Mouse (Mus musculus) kidney, adult 2 months (tissue): ENCODE measurements around the gene Dll1. TPM values are rescaled to one million over a fixed set of nuclear protein-coding genes. Genes with fewer than 3 reads are reported as not detected.
A peak's percentile ranks its signal among the peaks of the same experiment; 100 is the strongest.

Experiments
- DNase-seq: peaks from one replicate; pipeline ENCODE4 v3.0.0; 2021
- H3K27ac ChIP-seq: fragments of 200-500 bp; 2 replicates; pipeline ENCODE4 v1.5.1; 2012; ENCODE audit warnings: low read depth, low read length, control low read depth, inconsistent platforms; ENCODE audit not compliant: insufficient read depth
- H3K27me3 ChIP-seq: fragments of 200-500 bp; replicated peaks from 2 replicates; pipeline ENCODE4 v1.6.1; 2012; ENCODE audit warnings: mild to moderate bottlenecking, moderate library complexity, low read length, inconsistent platforms; ENCODE audit not compliant: control insufficient read depth, insufficient read depth
- H3K36me3 ChIP-seq: fragments of 200-500 bp; 2 replicates; pipeline ENCODE4 v1.6.1; 2012; ENCODE audit warnings: mild to moderate bottlenecking, moderate library complexity, low read length, inconsistent platforms; ENCODE audit not compliant: control insufficient read depth, insufficient read depth
- H3K4me1 ChIP-seq: fragments of 200-500 bp; 2 replicates; pipeline ENCODE4 v1.6.1; 2011; ENCODE audit warnings: low read length; ENCODE audit not compliant: control insufficient read depth, insufficient read depth
- H3K4me3 ChIP-seq: fragments of 200-500 bp; 2 replicates; pipeline ENCODE4 v1.5.1; 2011; ENCODE audit warnings: mild to moderate bottlenecking, low read depth, low read length, control low read depth; ENCODE audit not compliant: insufficient read depth
- CTCF ChIP-seq: fragments of 200-500 bp; conservative IDR thresholded peaks from 2 replicates; pipeline ENCODE4 v1.5.1; 2011; ENCODE audit warnings: low read depth, mild to moderate bottlenecking, control low read depth, low read length, moderate library complexity, mixed read lengths; ENCODE audit not compliant: insufficient read depth, insufficient read length
- POLR2A ChIP-seq: fragments of 200-500 bp; IDR thresholded peaks from one replicate; pipeline ENCODE4 v1.6.1; 2011; ENCODE audit warnings: low read depth, low read length, control low read depth
- WGBS: fragments of 180-500 bp; shearing (Covaris S2); methylation state at CpG from one replicate; pipeline ENCODE4 v1.1.7; 2018; 5-methylcytosine and 5-hydroxymethylcytosine counted together
- polyA plus RNA-seq: library from polyadenylated mRNA; depleted of rRNA; stranded (reverse); fragments of >200 nt; gene quantifications from 2 replicates; pipeline ENCODE4 v1.2.3, GENCODE M21; 2012; rRNA removed

The Dll1 gene
- 12.3 and 14.1 TPM in 2 replicates for polyA plus RNA-seq

DNA sequence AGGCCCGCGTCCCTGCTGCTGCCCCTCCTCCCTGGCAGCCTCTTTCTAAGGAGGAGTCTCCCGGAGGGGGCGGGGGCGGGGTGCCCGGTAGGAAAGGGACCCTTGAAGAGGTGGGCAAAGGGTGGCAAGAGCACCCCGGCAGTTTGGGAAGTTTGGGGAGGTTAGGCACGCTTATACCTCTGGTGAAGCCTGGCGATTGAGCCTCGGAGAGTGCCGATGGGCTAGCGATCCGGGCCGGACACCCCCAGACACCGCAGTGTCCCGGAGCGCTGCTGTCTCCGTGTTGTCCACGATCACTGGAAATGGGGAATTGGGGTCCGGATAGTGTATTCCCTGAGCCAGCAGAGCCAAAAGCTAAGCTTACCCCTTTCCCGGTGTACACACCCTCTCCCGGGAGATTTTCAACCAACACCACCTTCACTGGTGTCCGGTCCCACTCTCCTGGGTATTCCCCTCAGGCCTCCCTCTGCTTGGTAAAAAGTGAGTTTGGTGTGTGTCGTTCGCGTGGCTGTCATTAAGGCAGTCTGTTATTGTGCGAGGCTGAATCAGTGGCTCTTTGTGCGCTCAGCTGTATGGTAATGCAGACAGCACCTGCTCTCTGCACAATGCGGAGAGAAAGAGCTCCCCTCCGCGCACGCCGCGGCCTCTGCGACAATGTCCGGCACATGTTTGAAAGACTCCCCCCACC, at the start of gene Dll1:
TSS of gene Dll1 (minus strand) at position 379 of the 688 bp plus-strand sequence.
- H3K4me1 ChIP-seq, result peaks cover 19% of the 10 kb centered on the region; the same call in 1 of the 2 replicates

DNA sequence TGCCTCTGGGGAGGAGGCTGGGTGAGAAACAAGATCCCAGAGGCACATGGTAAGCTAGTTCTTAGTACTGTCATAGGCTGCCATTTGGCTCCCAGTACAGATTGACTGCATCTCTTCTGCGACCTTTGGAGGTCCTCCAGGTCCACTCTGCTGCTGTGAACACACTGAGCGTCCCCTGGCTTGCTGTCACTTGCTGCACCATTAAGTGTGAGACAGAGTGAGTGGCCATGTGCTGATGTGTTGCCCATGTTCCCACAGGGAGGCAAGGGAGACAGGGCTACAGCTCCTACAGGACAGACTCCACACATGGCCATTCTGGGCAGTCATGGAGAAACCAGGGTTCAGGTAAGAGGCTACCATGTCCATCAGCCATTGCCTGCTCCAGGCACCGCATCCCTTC, 49.3 kb upstream of the Dll1 start:
- 72% methylated on average over 3 of the region's 3 CpGs for WGBS
- H3K27ac ChIP-seq, result no peak overlapping the region
- TF ChIP-seq POLR2A (no peak), CTCF (no peak)
- H3K4me1 ChIP-seq, result no peaks in the 10 kb centered on the region
- peaks cover 2% of the 10 kb centered on the region; the same call in 1 of the 2 replicates for H3K36me3 ChIP-seq
- no peaks in the 10 kb centered on the region for H3K27me3 ChIP-seq
- DNase-seq, result no peak
- no peak overlapping the region for H3K4me3 ChIP-seq

More for the DNA sequence above, at the start of gene Dll1:
- H3K27ac ChIP-seq, result peak within 1 kb of the TSS; percentile 54
- H3K4me3 ChIP-seq, result peak within 1 kb of the TSS; percentile 63
- no peaks in the 10 kb centered on the region for H3K36me3 ChIP-seq
- WGBS, result 13% methylated on average over 36 of the region's 36 CpGs
- no peaks in the 10 kb centered on the region for H3K27me3 ChIP-seq
- TF ChIP-seq POLR2A (no peak), CTCF (no peak)
- peak; percentile 27 for DNase-seq

DNA sequence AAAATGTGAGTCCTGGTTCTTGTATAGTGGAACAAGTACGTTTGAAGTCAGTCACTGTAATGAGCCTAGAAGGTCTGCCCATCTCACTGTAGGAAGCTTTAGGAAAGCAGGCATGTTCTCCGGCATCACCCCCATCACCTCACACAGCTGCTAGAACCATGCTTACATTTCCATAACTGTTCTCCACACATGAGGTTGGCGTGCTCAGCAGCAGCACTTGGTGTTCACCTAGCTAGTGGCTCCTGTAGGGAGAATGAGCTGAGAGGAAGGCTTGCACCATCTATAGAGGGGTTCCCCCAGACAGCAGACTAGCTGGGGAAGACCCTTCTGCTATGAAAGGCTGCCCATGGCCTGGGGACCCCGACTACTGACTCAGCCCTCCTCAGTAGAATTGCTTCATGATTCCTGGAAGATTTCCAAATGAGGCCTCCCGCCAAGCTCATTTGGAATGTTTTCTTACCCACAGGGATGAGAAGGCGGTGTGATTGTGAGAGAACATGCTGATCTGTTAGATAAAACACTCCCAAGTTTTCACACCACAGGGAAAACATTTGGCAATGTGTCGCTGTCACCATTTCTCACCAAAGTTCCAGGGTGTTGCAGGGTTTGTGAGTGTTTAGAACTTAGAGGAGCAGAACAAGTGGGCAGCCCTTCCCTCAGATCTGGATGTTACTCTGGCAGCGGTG, 46.6 kb upstream of the Dll1 start:
- H3K27ac ChIP-seq, result no peak overlapping the region
- peak; percentile 46 for DNase-seq
- TF ChIP-seq CTCF (no peak), POLR2A (no peak)

DNA sequence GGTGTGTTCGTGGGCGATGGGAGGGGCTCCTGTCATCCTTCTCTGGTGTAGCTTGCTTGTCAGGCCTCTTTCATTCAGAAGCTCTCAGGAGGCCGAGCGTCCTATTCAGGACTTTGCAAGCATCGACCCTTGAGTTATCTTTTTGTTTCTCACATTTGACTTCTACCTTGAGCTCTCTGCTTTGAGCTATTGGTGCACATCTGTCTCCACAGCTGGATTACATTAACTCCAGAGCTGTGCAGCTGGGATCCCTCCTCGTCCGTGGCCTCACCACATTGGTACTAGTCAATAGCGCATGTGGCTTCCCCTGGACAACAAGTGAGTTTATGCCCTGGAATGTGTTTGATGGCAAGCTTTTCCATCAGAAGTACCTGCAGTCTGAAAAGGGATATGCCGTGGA, 46.0 kb upstream of the Dll1 start:
- H3K27ac ChIP-seq, result no peak overlapping the region
- H3K4me1 ChIP-seq, result no peaks in the 10 kb centered on the region
- 96% methylated on average over 9 of the region's 9 CpGs for WGBS
- DNase-seq, result no peak
- H3K36me3 ChIP-seq, result peaks cover 2% of the 10 kb centered on the region; the same call in 1 of the 2 replicates
- no peak for TF ChIP-seq POLR2A
- no peak for TF ChIP-seq CTCF
- no peaks in the 10 kb centered on the region for H3K27me3 ChIP-seq
- H3K4me3 ChIP-seq, result no peak overlapping the region

More for the DNA sequence above, 46.6 kb upstream of the Dll1 start:
- H3K36me3 ChIP-seq, result peaks cover 2% of the 10 kb centered on the region; the same call in 1 of the 2 replicates
- no peak overlapping the region for H3K4me3 ChIP-seq
- 60% methylated on average over 8 of the region's 8 CpGs for WGBS
- no peaks in the 10 kb centered on the region for H3K4me1 ChIP-seq
- H3K27me3 ChIP-seq, result no peaks in the 10 kb centered on the region

DNA sequence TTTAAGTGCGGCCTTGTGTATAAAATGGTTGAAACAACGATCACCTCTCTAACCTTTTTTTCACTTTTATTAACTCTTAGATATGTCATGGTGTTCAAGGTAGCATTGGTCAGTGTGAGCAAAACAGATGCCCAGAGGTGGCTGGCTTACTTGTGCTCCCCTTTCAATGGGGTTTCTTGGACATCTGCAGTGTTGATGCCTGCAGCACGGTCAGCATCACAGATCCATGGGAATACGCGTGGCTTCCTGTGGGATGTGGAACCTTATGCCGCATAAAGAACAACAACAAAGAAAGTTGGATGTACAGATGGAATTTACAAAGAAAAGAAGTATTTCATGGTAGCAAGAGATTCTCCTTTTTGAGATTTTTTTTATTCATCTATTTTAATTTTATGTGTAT, 44.8 kb upstream of the Dll1 start:
- no peak overlapping the region for H3K27ac ChIP-seq
- TF ChIP-seq POLR2A (no peak), CTCF (no peak)
- H3K4me1 ChIP-seq, result no peaks in the 10 kb centered on the region
- 98% methylated on average over 6 of the region's 6 CpGs for WGBS
- H3K4me3 ChIP-seq, result no peak overlapping the region
- H3K36me3 ChIP-seq, result peaks cover 4% of the 10 kb centered on the region; the same call in 1 of the 2 replicates
- no peaks in the 10 kb centered on the region for H3K27me3 ChIP-seq
- DNase-seq, result no peak

DNA sequence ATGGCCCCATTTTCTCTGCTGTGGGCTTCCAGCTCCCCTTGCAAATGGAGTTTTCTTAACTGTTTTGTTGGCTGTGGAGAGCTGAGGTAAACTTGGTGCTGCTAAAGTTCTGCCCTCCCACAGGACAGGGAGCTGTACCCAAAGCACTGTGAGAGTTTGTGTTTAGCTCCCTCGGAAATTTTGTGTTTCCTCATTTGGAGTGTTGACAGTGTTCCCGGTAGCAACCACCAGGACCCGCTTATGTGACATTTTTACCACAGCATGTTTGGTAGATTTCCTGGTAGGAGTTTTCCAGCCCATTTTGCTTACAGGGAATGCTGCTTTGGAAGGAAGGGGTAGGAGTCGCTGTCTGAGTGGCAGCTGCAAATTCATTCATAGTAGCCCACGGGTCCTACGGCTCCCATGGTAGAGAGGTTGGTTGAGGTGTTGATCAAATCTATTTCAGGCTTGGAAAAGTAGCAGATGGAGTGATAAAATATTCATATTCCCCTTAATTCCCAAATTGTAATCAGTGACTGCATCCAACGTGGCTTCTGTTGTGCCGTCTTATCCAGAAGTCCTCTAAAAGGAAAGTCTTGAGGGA, 43.4 kb upstream of the Dll1 start:
- WGBS, result 85% methylated on average over 8 of the region's 8 CpGs

DNA sequence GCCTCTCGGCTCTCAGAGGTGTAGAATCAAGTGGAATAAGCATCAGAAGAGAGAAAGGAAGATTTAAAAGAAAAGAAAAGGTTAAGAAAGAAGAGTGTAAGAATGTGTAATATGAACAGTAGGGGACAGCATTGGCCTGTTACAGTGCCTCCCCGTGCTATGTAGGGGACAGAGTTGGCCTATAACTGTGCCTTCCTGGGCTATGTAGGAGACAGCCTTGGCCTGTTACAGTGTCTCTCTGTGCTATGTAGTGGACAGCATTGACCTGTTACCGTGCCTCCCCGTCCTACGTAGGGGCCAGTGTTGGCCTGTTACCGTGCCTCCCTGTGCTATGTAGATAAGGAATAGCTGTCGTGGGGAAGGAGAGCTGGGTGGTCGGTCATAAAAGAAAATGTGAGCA, 42.9 kb upstream of the Dll1 start:
- no peak for DNase-seq
- Histone ChIP-seq H3K27me3 (no peaks in the 10 kb centered on the region), H3K36me3 (peaks cover 2% of the 10 kb centered on the region; the same call in 1 of the 2 replicates), H3K4me1 (no peaks in the 10 kb centered on the region), H3K4me3 (no peak overlapping the region), H3K27ac (no peak overlapping the region)
- no peak for TF ChIP-seq POLR2A
- TF ChIP-seq CTCF, result peak; percentile 37; the same call in 1 of the 2 replicates
- 89% methylated on average over 8 of the region's 8 CpGs for WGBS

More for the DNA sequence above, 43.4 kb upstream of the Dll1 start:
- Histone ChIP-seq H3K36me3 (peaks cover 4% of the 10 kb centered on the region; the same call in 1 of the 2 replicates), H3K27me3 (no peaks in the 10 kb centered on the region), H3K27ac (no peak overlapping the region), H3K4me3 (no peak overlapping the region), H3K4me1 (no peaks in the 10 kb centered on the region)
- no peak for DNase-seq
- no peak for TF ChIP-seq POLR2A
- TF ChIP-seq CTCF, result no peak
